Mouse (Mus musculus): Measurements from ENCODE around the gene Hist2h2be. TPM values are rescaled to one million over a fixed set of nuclear protein-coding genes. Genes with fewer than 3 reads are reported as not detected.

The Hist2h2be gene
- polyA plus RNA-seq, 1 experiment: 9.4 TPM

DNA sequence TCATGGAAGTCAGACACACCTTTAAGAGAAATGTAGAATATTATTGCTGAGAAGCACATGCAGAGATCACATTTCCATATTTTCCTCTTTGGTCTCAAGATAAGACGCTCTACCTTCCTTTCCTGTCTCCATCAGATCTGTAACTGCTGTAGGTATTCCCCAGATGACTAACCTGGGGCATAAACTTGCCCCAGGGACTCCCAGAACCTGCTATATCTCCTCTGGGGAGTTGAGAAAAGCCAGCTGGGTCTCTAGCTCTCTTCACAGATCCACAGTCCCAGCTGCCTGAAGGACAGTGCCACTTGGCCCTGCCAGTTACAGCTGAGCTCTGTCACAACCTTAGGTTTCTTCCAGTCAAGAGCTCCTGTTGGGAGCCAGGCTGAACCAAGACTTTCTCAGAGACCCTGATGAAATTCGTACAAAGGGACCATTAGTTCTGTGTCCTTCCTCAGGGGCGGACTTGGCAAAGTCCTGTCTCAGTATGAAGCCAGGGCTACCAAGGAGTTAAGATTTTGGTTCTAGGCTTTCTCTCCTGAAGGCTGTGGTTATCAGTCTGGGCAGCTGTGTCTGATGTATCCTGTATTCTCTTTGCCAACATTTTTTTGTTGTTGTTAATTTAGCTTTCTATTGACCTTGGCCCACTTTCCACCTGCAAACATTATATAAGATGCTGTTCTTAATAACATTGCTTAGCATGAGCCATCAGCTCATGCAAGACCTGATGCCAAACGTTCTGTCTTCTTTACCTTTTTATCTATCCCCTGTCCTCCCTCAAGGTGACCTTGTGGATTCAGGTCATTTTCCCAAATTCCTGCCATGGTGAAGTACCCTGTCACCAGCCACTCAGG lies 10.2 kb downstream of the Hist2h2be start:
- 70% methylated on average over 4 of the region's 4 CpGs for WGBS
- TF ChIP-seq POLR2A (IDR thresholded peaks at IDR 0.05; ENCODE audit: borderline replicate concordance, control insufficient read depth, low read depth, low read length) (no peak), CTCF (IDR thresholded peaks at IDR 0.05; ENCODE audit: control insufficient read depth, insufficient read depth, low read length) (no peak)
- H3K4me1 ChIP-seq (ENCODE audit: control insufficient read depth, insufficient read depth, low read length): peaks cover 2% of the 10 kb centered on the region; the same call in 1 of the 2 replicates
- no peak overlapping the region for H3K4me3 ChIP-seq (replicated peaks; ENCODE audit: control insufficient read depth, low read depth, low read length)
- H3K27ac ChIP-seq (ENCODE audit: control insufficient read depth, insufficient read depth, low read depth, low read length, poor library complexity): no peak overlapping the region

GRCm38 (mm10) chr3:96231758-96232120 lies 10.8 kb downstream of the Hist2h2be start:
- H3K27ac ChIP-seq (ENCODE audit: control insufficient read depth, insufficient read depth, low read depth, low read length, poor library complexity): no peak overlapping the region
- WGBS: 64% methylated on average over 2 of the region's 2 CpGs
- H3K4me1 ChIP-seq (ENCODE audit: control insufficient read depth, insufficient read depth, low read length): peaks cover under 1% of the 10 kb centered on the region; the same call in 1 of the 2 replicates

GRCm38 (mm10) chr3:96234914-96235313 lies 14.0 kb downstream of the Hist2h2be start:
- TF ChIP-seq CTCF (IDR thresholded peaks at IDR 0.05; ENCODE audit: control insufficient read depth, insufficient read depth, low read length) (no peak), POLR2A (IDR thresholded peaks at IDR 0.05; ENCODE audit: borderline replicate concordance, control insufficient read depth, low read depth, low read length) (no peak)
- no peak overlapping the region for H3K4me3 ChIP-seq (replicated peaks; ENCODE audit: control insufficient read depth, low read depth, low read length)
- no peaks in the 10 kb centered on the region; the same call in 1 of the 2 replicates for H3K4me1 ChIP-seq (ENCODE audit: control insufficient read depth, insufficient read depth, low read length)
- 78% methylated on average over 2 of the region's 2 CpGs for WGBS
- H3K27ac ChIP-seq (ENCODE audit: control insufficient read depth, insufficient read depth, low read depth, low read length, poor library complexity): no peak overlapping the region

More at GRCm38 (mm10) chr3:96231758-96232120, 10.8 kb downstream of the Hist2h2be start:
- TF ChIP-seq CTCF (IDR thresholded peaks at IDR 0.05; ENCODE audit: control insufficient read depth, insufficient read depth, low read length) (no peak), POLR2A (IDR thresholded peaks at IDR 0.05; ENCODE audit: borderline replicate concordance, control insufficient read depth, low read depth, low read length) (no peak)
- no peak overlapping the region for H3K4me3 ChIP-seq (replicated peaks; ENCODE audit: control insufficient read depth, low read depth, low read length)

- H3K4me1 ChIP-seq (ENCODE audit: control insufficient read depth, insufficient read depth, low read length): no peaks in the 10 kb centered on the region; the same call in none of the 2 replicates
- H3K4me3 ChIP-seq (replicated peaks; ENCODE audit: control insufficient read depth, low read depth, low read length): no peak overlapping the region
- H3K27ac ChIP-seq (ENCODE audit: control insufficient read depth, insufficient read depth, low read depth, low read length, poor library complexity): no peak overlapping the region
- TF ChIP-seq CTCF (IDR thresholded peaks at IDR 0.05; ENCODE audit: control insufficient read depth, insufficient read depth, low read length) (no peak), POLR2A (IDR thresholded peaks at IDR 0.05; ENCODE audit: borderline replicate concordance, control insufficient read depth, low read depth, low read length) (no peak)
- 80% methylated on average over 3 of the region's 3 CpGs for WGBS
These were observed 14.9 kb downstream of the Hist2h2be start for GRCm38 (mm10) chr3:96235836-96236235.

GRCm38 (mm10) chr3:96236834-96237334 lies 16.0 kb downstream of the Hist2h2be start:
- no peaks in the 10 kb centered on the region; the same call in none of the 2 replicates for H3K4me1 ChIP-seq (ENCODE audit: control insufficient read depth, insufficient read depth, low read length)
- 81% methylated on average over 4 of the region's 4 CpGs for WGBS
- H3K4me3 ChIP-seq (replicated peaks; ENCODE audit: control insufficient read depth, low read depth, low read length): peak overlapping the region; percentile 60
- TF ChIP-seq POLR2A (IDR thresholded peaks at IDR 0.05; ENCODE audit: borderline replicate concordance, control insufficient read depth, low read depth, low read length) (no peak), CTCF (IDR thresholded peaks at IDR 0.05; ENCODE audit: control insufficient read depth, insufficient read depth, low read length) (no peak)
- peak overlapping the region; percentile 39; the same call in 1 of the 2 replicates for H3K27ac ChIP-seq (ENCODE audit: control insufficient read depth, insufficient read depth, low read depth, low read length, poor library complexity)

- no peaks in the 10 kb centered on the region; the same call in none of the 2 replicates for H3K4me1 ChIP-seq (ENCODE audit: control insufficient read depth, insufficient read depth, low read length)
- WGBS: 47% methylated on average over 7 of the region's 7 CpGs
- H3K27ac ChIP-seq (ENCODE audit: control insufficient read depth, insufficient read depth, low read depth, low read length, poor library complexity): peak overlapping the region; percentile 97
These were observed 16.5 kb downstream of the Hist2h2be start for GRCm38 (mm10) chr3:96237335-96237903.

DNA sequence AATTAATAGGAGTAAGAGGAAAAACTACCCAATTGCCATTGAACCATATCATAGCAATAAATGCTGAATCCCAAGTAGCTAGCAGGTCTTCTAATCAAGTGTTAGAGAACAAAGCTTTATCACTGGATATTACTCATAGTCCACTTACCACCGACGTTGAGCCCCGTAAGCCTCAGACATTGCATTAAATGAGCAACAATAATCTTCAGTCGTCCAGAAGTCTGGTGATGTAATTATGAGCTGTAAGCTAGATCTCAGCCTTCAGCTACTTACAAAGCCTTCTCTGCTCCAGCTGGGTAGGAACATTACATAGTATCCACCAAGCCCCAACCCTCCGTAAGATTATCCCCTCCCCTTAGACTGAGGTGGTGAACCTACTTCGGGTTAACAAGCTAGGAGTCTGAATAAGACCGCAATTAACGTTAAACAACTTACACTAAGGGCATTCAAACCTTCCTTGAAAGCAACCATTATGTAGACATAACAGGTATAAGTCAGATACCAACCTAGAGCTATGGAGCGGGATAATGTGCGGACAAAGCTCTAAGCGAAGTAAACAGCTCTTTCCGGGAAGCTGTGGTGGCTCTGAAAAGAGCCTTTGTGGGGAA lies 17.1 kb downstream of the Hist2h2be start:
- peak overlapping the region; percentile 97 for H3K27ac ChIP-seq (ENCODE audit: control insufficient read depth, insufficient read depth, low read depth, low read length, poor library complexity)
- 2% methylated on average over 12 of the region's 12 CpGs for WGBS
- H3K4me3 ChIP-seq (replicated peaks; ENCODE audit: control insufficient read depth, low read depth, low read length): peak overlapping the region; percentile 60
- H3K4me1 ChIP-seq (ENCODE audit: control insufficient read depth, insufficient read depth, low read length): no peaks in the 10 kb centered on the region; the same call in none of the 2 replicates
- TF ChIP-seq CTCF (IDR thresholded peaks at IDR 0.05; ENCODE audit: control insufficient read depth, insufficient read depth, low read length) (no peak), POLR2A (IDR thresholded peaks at IDR 0.05; ENCODE audit: borderline replicate concordance, control insufficient read depth, low read depth, low read length) (no peak)

More at GRCm38 (mm10) chr3:96237335-96237903, 16.5 kb downstream of the Hist2h2be start:
- TF ChIP-seq CTCF (IDR thresholded peaks at IDR 0.05; ENCODE audit: control insufficient read depth, insufficient read depth, low read length) (no peak), POLR2A (IDR thresholded peaks at IDR 0.05; ENCODE audit: borderline replicate concordance, control insufficient read depth, low read depth, low read length) (no peak)
- H3K4me3 ChIP-seq (replicated peaks; ENCODE audit: control insufficient read depth, low read depth, low read length): peak overlapping the region; percentile 60

Measured in bone marrow, adult 2 months (tissue).